Mouse (Mus musculus) ES-E14 (cell line): ENCODE measurements around the gene Igfbp1.

Experiments
- CHD2 ChIP-seq: IDR thresholded peaks from 2 replicates; pipeline ENCODE4 v1.6.1; 2014; ENCODE audit warnings: mild to moderate bottlenecking, low read depth, low read length, inconsistent platforms
- MAFK ChIP-seq: IDR thresholded peaks from 2 replicates; pipeline ENCODE4 v1.6.1; 2014; ENCODE audit warnings: mild to moderate bottlenecking, low read depth, low read length, inconsistent platforms; ENCODE audit not compliant: insufficient read depth

- TF ChIP-seq MAFK (no peak), CHD2 (no peak)
Observed at GRCm38 (mm10) chr11:7198481-7199256, 1.1 kb downstream of the Igfbp1 start.
